Mouse (Mus musculus) mesoderm, embryonic 11.5 days (tissue): ENCODE measurements around the gene Thrap3.

Source experiments
- DNase-seq: peaks from one replicate; pipeline ENCODE4 v3.0.0-alpha.2; 2012; ENCODE audit warnings: low read depth, low spot score

Gene Thrap3

DNA sequence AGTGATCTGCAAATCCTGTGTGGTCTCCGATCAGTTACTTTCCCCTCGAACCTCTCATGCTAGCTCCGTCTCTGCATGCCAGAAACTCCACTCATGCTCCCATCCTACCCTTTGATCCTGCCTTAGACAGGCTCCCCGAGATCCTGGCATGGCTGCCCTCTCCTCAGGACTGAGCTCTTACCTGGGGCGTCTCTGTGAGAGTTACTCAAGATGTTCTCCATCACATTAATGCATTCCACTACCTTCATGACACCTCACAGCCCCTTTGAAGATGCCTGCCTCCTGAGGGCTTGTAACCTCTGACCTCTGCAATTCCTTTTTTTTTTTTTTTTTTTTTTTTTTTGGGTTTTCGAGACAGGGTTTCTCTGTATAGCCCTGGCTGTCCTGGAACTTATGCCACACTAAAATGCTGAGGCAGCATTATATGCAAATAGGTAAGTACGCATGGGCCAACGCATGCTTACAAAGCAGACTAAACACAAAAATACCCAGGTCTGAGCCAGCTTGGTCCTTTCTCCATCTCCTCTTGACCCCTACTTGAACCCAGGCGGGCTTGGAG lies 55.5 kb downstream of the Thrap3 start:
- DNase-seq: no peak

DNA sequence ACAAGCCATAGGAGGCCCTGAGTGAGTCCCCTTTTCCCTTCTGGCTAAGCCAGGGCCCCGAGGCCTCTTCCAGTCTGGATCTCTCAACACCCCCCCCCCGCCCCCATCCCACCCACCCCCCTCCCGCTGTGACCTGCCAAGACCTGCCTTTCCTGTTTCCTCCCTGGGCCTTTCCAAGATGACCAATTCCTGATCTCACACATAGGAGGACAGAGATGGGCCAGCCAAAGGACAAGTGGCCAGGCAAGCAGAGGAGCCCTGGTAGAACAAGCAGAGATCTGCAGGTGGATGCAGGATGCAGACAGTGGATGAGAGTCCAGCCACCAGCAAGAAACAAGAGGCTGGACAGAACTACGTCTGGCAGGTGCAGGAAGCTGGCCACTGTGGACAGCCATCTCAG lies 57.2 kb downstream of the Thrap3 start:
- no peak for DNase-seq

DNA sequence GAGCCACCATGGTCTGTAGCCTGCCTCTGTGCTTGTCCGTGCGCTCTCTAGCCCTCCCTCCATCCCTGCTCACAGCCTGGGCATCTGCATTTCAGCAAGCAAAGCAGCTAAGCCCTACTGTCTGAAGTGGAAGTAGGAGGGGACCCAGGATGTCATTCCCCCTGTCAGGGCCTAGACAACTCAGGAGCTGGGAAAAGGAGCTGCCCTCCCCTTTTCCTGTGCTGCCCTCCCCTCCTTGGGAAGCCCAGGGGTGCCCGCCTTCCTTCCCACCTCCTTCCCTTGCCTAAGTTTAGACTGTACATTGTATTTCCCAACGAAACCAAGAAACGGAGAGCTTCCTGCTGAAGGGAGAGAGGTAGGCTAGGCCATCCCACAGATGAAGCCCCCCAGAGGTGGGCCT lies 61.5 kb downstream of the Thrap3 start:
- DNase-seq: no peak

DNA sequence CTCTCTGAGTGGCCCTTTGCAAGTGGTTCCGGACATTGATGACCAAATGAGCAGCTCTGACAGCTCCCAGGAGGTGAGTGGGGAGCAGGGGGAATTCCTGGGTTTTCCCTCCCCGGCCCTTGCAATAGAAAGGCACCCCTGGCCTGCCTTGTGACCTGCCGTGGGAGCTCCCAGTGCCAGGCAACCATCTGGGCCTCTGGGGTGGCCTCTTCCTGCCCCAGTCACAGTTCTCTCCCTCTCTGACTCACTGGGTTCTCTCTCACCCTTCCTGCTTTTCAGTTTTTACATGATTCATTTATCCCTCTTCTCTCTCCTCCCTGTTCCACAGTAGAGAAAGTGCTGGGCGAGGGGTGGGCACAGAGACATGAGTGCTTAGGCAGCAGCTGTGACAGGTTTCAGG lies 64.8 kb downstream of the Thrap3 start:
- no peak for DNase-seq

DNA sequence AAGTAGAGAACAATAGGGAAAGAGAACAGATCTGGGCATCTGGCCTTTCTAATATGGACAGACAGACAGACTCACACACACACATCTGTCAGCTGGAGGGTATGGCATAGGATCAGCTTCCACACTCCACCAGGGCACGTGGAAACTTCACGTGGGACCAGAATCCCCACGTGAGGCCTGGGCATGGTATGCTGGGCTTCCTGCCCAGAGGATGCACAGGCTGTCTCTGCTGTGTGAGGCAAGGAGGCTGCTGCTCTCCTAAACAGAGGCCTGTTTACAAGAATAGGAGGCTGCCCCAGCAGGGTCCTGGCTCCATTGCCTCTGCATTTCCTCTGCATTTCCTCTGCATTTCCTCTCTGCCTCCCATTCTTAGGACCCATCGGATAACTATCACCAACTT lies 67.9 kb downstream of the Thrap3 start:
- DNase-seq: no peak

DNA sequence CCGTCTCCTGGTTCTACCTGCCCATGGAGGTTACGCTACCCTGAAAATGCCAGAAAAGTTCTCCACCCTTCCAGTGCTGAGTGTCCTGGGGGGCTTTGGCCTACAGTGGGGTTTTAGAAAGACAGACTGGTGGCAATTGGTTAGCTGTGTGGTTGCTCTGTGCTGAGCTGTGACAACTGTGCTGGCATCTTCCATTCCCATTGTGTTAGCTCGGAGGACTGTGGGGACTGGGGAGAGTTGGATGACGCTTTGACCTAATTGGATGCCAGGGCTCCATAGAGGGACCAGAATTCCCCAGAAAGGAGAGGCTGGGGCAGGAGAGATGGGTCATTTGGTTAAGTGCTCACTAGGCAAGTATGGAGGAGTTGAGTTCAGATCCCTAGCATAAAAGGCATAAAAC lies 68.3 kb downstream of the Thrap3 start:
- DNase-seq: no peak

DNA sequence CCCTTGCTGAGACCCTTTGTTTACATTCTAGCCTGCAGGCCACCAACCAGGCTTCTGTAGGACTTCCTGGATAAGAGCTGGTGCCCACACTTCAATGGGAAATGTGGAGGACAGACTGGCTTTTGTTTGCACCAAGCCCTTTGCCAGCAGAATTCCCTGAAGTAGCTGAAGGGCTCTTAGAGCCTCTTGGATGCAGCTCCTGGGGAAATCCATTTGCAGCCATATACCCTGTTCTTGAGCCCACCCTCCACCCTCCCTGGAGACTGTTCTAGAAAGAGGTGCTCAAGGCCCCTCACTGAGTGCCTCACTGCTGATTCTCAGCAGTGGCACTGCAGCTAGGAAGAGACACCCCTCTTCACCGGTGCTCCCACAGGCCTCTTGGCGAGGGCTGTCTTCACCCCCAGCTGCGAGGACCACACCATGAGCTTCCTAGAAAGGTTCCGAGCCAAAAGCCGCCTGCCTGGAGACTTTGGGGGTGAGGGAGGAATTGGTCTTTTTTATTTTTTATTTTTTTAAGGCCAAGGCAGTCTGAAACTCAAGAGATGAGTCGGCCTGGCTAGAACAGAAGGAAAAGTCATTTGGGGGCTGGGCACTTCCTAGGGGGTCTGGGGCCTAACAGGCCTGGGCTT lies 69.8 kb downstream of the Thrap3 start:
- no peak for DNase-seq

DNA sequence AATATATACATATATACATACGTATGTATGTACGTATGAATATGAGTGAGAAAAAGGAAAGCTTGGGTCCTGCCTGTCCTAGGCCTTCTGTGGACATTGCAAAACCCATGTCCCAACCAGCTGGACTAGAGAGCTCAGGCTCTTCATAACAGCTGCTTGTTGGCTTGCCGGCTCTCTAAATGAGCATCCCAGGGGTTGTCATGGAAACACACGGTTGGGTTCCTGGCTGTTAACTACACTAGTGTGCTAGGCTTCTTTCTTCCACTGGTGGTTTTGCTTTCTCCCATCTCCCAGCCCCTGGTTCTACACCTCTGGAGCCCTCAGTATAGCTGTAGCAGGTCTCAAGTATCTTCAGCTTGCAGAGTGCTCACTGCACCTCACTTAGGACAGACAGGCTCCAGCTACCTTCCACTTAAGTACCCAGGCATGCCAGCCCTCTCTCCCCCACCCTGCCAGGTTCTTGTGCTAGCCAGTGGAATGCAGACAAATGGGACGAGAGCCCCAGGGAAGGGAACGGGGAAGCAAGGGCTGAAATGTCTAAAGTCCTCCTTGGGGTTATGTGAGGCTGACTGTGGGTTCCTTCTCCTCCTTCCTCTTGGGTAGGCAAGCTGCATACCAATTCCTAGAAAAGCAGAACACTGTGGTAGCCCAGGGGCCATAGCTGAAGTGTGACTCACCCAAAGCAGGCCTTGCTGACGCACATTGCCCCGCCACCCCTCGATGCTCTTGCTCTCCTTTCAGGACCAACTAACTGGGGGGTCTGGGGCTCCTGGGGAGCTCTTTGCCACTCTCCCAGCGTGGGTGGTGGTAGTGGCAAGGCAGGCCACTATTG lies 71.1 kb downstream of the Thrap3 start:
- peak; percentile 63 for DNase-seq

DNA sequence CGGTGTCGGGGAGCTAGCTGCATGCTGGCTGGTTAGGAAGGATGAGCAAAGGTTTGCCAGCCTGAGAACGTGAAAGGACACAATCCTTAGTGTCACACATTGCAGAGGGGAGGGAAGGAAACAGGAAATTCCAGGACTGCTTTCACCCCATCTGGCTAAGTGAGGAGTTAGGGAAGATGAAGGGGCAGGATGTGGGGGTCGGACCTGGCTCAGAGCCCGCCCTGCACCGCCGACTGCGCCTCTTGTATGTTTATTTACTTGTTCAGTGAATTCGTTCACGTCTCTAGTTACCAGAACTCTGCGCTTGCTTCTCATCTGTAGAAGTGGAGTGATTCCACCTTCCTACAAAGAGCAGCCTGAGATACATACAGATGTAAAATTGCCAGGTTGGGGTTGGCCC lies 72.1 kb downstream of the Thrap3 start:
- DNase-seq: no peak

DNA sequence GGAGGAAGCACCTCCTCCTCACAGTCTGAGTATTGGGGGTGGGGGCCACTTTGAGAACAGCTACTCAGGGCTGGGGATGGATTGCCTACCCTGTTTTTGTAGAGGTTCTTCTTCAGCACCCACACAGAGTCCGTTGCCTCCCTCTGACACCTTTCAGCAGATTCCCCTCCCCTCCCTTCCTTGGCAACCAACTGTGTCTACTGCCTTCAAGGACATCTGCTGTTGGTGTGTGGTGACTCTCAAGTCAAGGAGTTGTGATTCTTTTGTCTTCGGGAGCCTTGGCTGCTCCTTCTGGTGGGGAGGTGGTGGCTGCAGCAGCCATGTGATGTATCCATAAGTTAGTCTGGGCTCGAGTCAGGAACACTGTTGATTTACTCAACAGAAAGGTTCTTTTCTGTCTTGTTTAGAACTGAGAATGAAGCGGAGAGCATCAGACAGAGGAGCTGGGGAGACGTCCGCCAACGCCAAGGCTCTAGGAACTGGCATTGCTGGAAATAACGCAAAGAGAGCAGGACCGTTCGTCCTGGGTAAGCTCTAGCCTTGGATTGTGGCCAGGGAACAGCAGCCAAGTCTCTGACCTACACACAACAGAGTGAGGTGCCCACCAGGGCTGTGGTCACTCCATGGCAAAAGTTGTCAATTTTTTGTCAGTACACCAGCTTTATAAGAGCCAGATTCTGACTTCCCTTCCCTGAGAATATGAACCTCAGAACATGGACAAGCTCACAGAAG lies 79.1 kb downstream of the Thrap3 start:
- DNase-seq: no peak

DNA sequence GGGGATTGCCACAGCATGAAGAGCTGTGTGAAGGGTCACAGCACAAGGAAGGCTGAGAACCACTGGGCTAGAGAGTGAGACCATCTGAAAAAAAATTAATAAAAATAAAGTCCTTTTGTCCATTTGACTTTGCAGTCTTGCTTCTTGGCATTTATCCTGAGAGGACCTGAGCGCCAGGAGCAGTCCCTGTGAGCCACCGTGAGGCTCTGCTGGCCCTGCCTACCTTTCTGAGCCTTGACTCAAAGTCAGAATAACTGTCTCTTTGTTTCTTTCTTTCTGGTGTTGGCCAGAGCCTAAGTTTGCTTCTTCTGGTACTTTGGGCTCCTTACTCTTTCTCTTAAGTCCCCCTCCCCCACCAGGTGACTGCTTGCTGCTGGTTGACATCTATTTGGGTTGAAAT lies 82.1 kb downstream of the Thrap3 start:
- no peak for DNase-seq

DNA sequence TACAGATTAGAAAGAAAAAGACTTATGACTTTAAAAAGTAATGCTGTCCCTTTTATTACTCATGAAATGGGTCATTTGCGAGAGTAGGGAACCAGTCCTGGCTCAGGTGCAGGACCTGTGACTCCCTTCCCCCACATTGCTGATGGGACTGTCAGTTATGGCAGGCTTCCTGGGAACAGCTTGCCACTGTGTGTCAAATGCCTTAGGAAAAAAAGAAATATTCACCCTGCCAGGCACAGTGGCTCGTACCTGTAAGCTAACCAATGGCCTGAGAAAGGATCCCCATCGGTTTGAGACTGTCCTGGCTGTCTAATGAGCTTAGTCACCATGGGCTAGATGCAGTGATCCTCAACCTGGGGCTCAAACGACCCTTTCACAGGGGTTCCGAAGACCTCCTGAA lies 82.5 kb downstream of the Thrap3 start:
- no peak for DNase-seq

DNA sequence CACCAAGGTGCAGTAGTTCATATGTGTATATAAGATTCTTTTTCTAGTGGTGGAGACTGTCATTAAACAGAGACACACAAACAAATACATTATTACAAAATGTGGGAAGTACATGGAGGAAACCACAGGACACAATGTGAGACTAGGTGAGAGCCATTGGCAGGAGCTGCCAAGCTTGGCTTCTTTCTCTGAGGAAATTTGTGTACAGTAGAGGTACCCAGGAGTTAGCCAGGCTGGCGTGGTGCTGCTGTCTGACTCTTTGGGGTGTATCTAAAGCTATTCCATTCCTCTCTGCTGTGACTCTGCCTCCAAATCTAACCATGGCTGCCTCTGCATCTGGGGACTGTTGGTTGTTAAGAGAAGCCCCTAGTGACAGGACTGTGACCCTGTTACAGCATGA lies 83.5 kb downstream of the Thrap3 start:
- DNase-seq: no peak

DNA sequence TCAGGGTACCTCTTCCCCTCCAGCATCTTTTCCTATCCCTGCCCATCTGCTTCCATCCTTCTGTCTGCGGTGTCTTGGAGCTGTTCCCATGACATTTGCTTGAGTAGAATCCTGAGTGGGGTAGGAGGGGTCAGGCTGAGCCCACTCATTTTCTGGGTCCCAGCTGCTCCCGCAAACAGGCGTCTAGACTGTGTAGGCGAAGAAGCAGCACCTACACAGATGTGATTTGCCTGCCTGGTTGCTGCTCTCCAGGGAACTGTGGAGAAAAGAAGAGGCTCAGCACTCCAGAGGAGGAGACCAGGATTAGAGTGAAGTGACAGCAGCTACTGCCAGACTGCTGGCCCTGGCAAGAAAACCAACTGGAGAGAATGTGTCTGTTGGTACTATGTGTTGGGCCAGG lies 83.9 kb downstream of the Thrap3 start:
- DNase-seq: no peak

DNA sequence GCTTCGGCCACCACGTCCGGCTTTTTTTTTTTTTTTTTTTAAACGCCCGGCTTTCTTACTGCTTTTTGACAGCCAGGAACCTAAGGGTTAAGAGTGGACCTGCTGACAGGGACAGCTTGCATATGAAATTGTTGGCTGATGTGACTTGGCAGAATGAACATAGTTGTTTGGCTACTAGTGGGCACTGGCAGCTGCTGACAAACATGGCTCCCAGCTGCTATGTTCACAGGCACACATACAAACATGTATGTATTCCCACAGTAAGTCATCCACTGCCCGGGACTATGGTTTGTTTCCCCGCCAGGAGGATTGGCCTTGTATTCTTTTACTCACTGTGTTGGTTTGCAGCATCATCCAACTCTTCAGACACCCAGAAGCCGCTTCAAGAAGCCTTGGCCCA lies 85.4 kb downstream of the Thrap3 start:
- no peak for DNase-seq

DNA sequence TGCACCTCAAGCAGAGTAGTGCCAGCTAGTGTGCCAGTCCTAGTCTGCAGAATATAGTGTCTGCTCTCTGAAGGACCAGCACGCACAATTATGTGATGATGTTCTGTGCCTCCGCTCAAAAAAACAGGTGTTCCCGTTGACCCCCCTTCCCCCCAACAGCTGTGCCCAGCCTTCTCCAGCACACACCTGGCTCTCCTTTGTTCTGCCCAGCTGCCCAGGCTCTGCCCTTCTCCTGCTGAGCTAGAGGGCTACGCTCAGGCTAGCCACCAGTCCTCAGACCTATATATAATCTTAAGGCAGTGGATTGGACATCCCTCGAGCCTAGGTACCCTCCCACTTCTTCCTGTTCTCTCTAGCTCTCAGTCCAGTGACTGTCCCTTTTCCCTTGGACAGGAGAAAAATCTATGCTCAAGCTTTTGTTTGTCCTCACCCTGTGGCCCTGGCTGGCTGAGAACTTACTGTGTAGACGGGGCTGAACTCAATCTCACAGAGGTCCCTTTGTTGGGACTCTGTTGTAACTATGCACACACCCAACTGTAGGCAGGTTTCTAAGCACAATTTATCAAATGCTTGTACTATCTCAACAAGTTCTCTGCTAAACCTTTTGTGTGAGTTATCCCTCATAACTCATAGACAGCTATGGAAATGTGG lies 86.6 kb downstream of the Thrap3 start:
- no peak for DNase-seq

DNA sequence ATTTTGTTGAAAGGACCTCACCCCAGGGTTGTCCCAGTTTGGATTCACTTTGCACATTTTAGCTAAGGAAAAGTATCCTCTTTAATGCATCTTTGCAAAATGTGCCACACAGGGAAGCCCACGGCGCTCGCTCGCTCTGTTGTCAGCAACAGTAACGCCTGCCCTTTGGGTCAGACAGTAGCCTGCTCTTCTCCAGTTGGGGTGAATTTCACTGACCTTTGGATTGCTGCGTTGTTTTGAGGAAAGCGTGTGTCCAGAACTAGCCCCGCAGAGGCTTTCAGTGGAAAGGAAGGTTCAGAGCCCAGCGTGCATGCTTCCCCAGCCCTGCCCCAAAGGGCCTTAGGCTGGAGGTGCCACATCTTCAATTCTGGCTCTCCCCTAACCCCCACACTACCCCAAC lies 87.1 kb downstream of the Thrap3 start:
- DNase-seq: no peak
